Mouse (Mus musculus) cerebellum, adult 8-10 months (tissue): ENCODE measurements around the gene Dmd.

Experiments
- DNase-seq: peaks from one replicate; pipeline ENCODE4 v3.0.0; 2022

Dmd gene

GRCm38 (mm10) chrX:84435608-84436007 lies 1486.9 kb downstream of the Dmd start:
- DNase-seq: peak; percentile 7

- no peak for DNase-seq
Measured at GRCm38 (mm10) chrX:84436556-84436955, 1487.9 kb downstream of the Dmd start.

- DNase-seq: no peak
Measured at GRCm38 (mm10) chrX:84442996-84443395, 1494.3 kb downstream of the Dmd start.

- DNase-seq: no peak
Measured at GRCm38 (mm10) chrX:84443985-84444384, 1495.3 kb downstream of the Dmd start.

GRCm38 (mm10) chrX:84444638-84445037 lies 1496.0 kb downstream of the Dmd start:
- no peak for DNase-seq

GRCm38 (mm10) chrX:84454473-84454872 lies 1505.8 kb downstream of the Dmd start:
- no peak for DNase-seq

GRCm38 (mm10) chrX:84514650-84515366 lies 1566.1 kb downstream of the Dmd start:
- no peak for DNase-seq

- DNase-seq: no peak
Measured at GRCm38 (mm10) chrX:84551995-84552394, 1603.3 kb downstream of the Dmd start.

GRCm38 (mm10) chrX:84553441-84553840 lies 1604.8 kb downstream of the Dmd start:
- DNase-seq: peak; percentile 8

- DNase-seq: no peak
Measured at GRCm38 (mm10) chrX:84598476-84598875, 1649.8 kb downstream of the Dmd start.

- DNase-seq: no peak
Measured at GRCm38 (mm10) chrX:84640446-84640845, 1691.8 kb downstream of the Dmd start.

GRCm38 (mm10) chrX:84747683-84748082 lies 1799.0 kb downstream of the Dmd start:
- no peak for DNase-seq

- DNase-seq: no peak
Measured at GRCm38 (mm10) chrX:84860012-84860647, 1911.5 kb downstream of the Dmd start.

- DNase-seq: no peak
Measured at GRCm38 (mm10) chrX:84873090-84873489, 1924.4 kb downstream of the Dmd start.

- DNase-seq: no peak
Measured at GRCm38 (mm10) chrX:84878125-84878524, 1929.5 kb downstream of the Dmd start.

- peak; percentile 50 for DNase-seq
Measured at GRCm38 (mm10) chrX:84932715-84933473, 1984.2 kb downstream of the Dmd start.

- no peak for DNase-seq
Measured at GRCm38 (mm10) chrX:84960557-84960956, 2011.9 kb downstream of the Dmd start.

- DNase-seq: no peak
Measured at GRCm38 (mm10) chrX:84960972-84961371, 2012.3 kb downstream of the Dmd start.

GRCm38 (mm10) chrX:85008304-85008703 lies 2059.6 kb downstream of the Dmd start:
- no peak for DNase-seq

- DNase-seq: no peak
Measured at GRCm38 (mm10) chrX:85041466-85042058, 2092.9 kb downstream of the Dmd start.

- no peak for DNase-seq
Measured at GRCm38 (mm10) chrX:85046631-85047030, 2098.0 kb downstream of the Dmd start.

GRCm38 (mm10) chrX:85048141-85049110 lies 2099.8 kb downstream of the Dmd start:
- DNase-seq: peak; percentile 41
